Mouse (Mus musculus): Measurements from ENCODE around the gene Shh.

The Shh gene

GRCm38 (mm10) chr5:28459456-28460225, 7.4 kb downstream of the Shh start:
- no peak for DNase-seq (ENCODE audit: low spot score in 2 of 2)

- no peak for DNase-seq (ENCODE audit: low spot score in 2 of 2)
Observed at GRCm38 (mm10) chr5:28458821-28459240, 8.2 kb downstream of the Shh start.

GRCm38 (mm10) chr5:28457921-28458641, 9.0 kb downstream of the Shh start:
- DNase-seq (ENCODE audit: low spot score in 2 of 2), result peak in 1 of 2 experiments; percentile 17

- peak in 1 of 2 experiments; percentile 3 for DNase-seq (ENCODE audit: low spot score in 2 of 2)
Observed at GRCm38 (mm10) chr5:28456366-28456765, 10.7 kb downstream of the Shh start.

- peak in 1 of 2 experiments; percentile 2 for DNase-seq (ENCODE audit: low spot score in 2 of 2)
Observed at GRCm38 (mm10) chr5:28455721-28456120, 11.3 kb downstream of the Shh start.

GRCm38 (mm10) chr5:28454546-28454945, 12.5 kb downstream of the Shh start:
- peak in 1 of 2 experiments; percentile 2 for DNase-seq (ENCODE audit: low spot score in 2 of 2)

- DNase-seq (ENCODE audit: low spot score in 2 of 2), result no peak
Observed at GRCm38 (mm10) chr5:28453523-28453922, 13.5 kb downstream of the Shh start.

GRCm38 (mm10) chr5:28453086-28453485, 14.0 kb downstream of the Shh start:
- DNase-seq (ENCODE audit: low spot score in 2 of 2), result no peak

GRCm38 (mm10) chr5:28451053-28451638, 15.9 kb downstream of the Shh start:
- DNase-seq (ENCODE audit: low spot score in 2 of 2), result peak; percentile 67 to 83

- DNase-seq (ENCODE audit: low spot score in 2 of 2), result no peak
Observed at GRCm38 (mm10) chr5:28450126-28450890, 16.7 kb downstream of the Shh start.

- DNase-seq (ENCODE audit: low spot score in 2 of 2), result no peak
Observed at GRCm38 (mm10) chr5:28425926-28426325, 41.1 kb downstream of the Shh start.

GRCm38 (mm10) chr5:28423781-28424180, 43.3 kb downstream of the Shh start:
- DNase-seq (ENCODE audit: low spot score in 2 of 2), result no peak

- no peak for DNase-seq (ENCODE audit: low spot score in 2 of 2)
Observed at GRCm38 (mm10) chr5:28419640-28420265, 47.3 kb downstream of the Shh start.

GRCm38 (mm10) chr5:28418734-28419133, 48.3 kb downstream of the Shh start:
- DNase-seq (ENCODE audit: low spot score in 2 of 2), result no peak

- no peak for DNase-seq (ENCODE audit: low spot score in 2 of 2)
Observed at GRCm38 (mm10) chr5:28416029-28416428, 51.0 kb downstream of the Shh start.

- no peak for DNase-seq (ENCODE audit: low spot score in 2 of 2)
Observed at GRCm38 (mm10) chr5:28414076-28414475, 53.0 kb downstream of the Shh start.

GRCm38 (mm10) chr5:28413533-28413932, 53.5 kb downstream of the Shh start:
- DNase-seq (ENCODE audit: low spot score in 2 of 2), result no peak

GRCm38 (mm10) chr5:28412006-28412685, 54.9 kb downstream of the Shh start:
- DNase-seq (ENCODE audit: low spot score in 2 of 2), result no peak

All from frontal cortex, postnatal 10 days (tissue).